Mouse (Mus musculus) myocyte (in vitro differentiated cells): ENCODE results near the gene Acadm.

Experiments used
- MYOD1 ChIP-seq, 3 experiments: IDR thresholded peaks; one replicate each; pipeline ENCODE4 v1.6.1; 2011; ENCODE audit warnings: control low read depth in 2 of 3, low read depth in 2 of 3, mild to moderate bottlenecking in 2 of 3, moderate library complexity in 1 of 3; ENCODE audit not compliant: insufficient read length in 2 of 3, control insufficient read depth in 1 of 3
- POLR2A ChIP-seq: IDR thresholded peaks from one replicate; pipeline ENCODE4 v1.6.1; 2011; ENCODE audit warnings: low read depth, mild to moderate bottlenecking, control low read depth, moderate library complexity; ENCODE audit not compliant: insufficient read length
- POLR2AphosphoS2 ChIP-seq: IDR thresholded peaks from one replicate; pipeline ENCODE4 v1.6.1; 2011; ENCODE audit warnings: low read depth, control low read depth; ENCODE audit not compliant: insufficient read length
- TCF3 ChIP-seq: IDR thresholded peaks from one replicate; pipeline ENCODE4 v1.6.1; 2011; ENCODE audit warnings: low read depth, control low read depth; ENCODE audit not compliant: insufficient read length

- TF ChIP-seq TCF3 (no peak), POLR2AphosphoS2 (no peak), MYOD1 (IDR thresholded peaks at IDR 0.05; ENCODE audit: control insufficient read depth in 1 of 3, insufficient read length in 2 of 3, low read depth in 2 of 3) (no peak), POLR2A (no peak)
Observed at GRCm38 (mm10) chr3:153940486-153940885, 3.9 kb downstream of the Acadm start.
